Mouse (Mus musculus): ENCODE data around the gene Ftcd. TPM values are rescaled to one million over a fixed set of nuclear protein-coding genes. Genes with fewer than 3 reads are reported as not detected.

Ftcd gene
- polyA plus RNA-seq (2012; ENCODE audit: insufficient read depth, insufficient read length, missing spikeins): not detected in 2 replicates

- Histone ChIP-seq H3K4me3 (ENCODE audit: insufficient read depth, low read depth, low read length) (no peak within 1 kb of the TSS), H3K4me1 (ENCODE audit: control insufficient read depth, insufficient read depth, insufficient read length, low read length) (no peaks in the 10 kb centered on the region), H3K27ac (replicated peaks; ENCODE audit: low read depth, low read length) (no peak within 1 kb of the TSS)
Measured at GRCm38 (mm10) chr10:76575374-76575773, at the start of gene Ftcd. Ftcd (plus strand) TSS chr10:76575648.

GRCm38 (mm10) chr10:76530922-76531321, 44.5 kb upstream of the Ftcd start:
- Histone ChIP-seq H3K4me3 (ENCODE audit: insufficient read depth, low read depth, low read length) (peak overlapping the region; percentile 84), H3K27ac (replicated peaks; ENCODE audit: low read depth, low read length) (no peak overlapping the region), H3K4me1 (ENCODE audit: control insufficient read depth, insufficient read depth, insufficient read length, low read length) (peaks cover 5% of the 10 kb centered on the region)

GRCm38 (mm10) chr10:76531375-76531774, 44.1 kb upstream of the Ftcd start, which contains the start of gene Lss:
Lss (plus strand) TSS chr10:76531588.
- no peak within 1 kb of the TSS for H3K27ac ChIP-seq (replicated peaks; ENCODE audit: low read depth, low read length)
- peak within 1 kb of the TSS; percentile 84 for H3K4me3 ChIP-seq (ENCODE audit: insufficient read depth, low read depth, low read length)
- H3K4me1 ChIP-seq (ENCODE audit: control insufficient read depth, insufficient read depth, insufficient read length, low read length): peaks cover 5% of the 10 kb centered on the region

- H3K27ac ChIP-seq (replicated peaks; ENCODE audit: low read depth, low read length): no peak overlapping the region
- H3K4me1 ChIP-seq (ENCODE audit: control insufficient read depth, insufficient read depth, insufficient read length, low read length): peaks cover 5% of the 10 kb centered on the region
- peak overlapping the region; percentile 84 for H3K4me3 ChIP-seq (ENCODE audit: insufficient read depth, low read depth, low read length)
Measured at GRCm38 (mm10) chr10:76531828-76532227, 43.6 kb upstream of the Ftcd start.

- H3K4me3 ChIP-seq (ENCODE audit: insufficient read depth, low read depth, low read length): no peak overlapping the region
- peaks cover 5% of the 10 kb centered on the region for H3K4me1 ChIP-seq (ENCODE audit: control insufficient read depth, insufficient read depth, insufficient read length, low read length)
- no peak overlapping the region for H3K27ac ChIP-seq (replicated peaks; ENCODE audit: low read depth, low read length)
Measured at GRCm38 (mm10) chr10:76535526-76535925, 39.9 kb upstream of the Ftcd start.

- no peak overlapping the region for H3K4me3 ChIP-seq (ENCODE audit: insufficient read depth, low read depth, low read length)
- H3K27ac ChIP-seq (replicated peaks; ENCODE audit: low read depth, low read length): no peak overlapping the region
- no peaks in the 10 kb centered on the region for H3K4me1 ChIP-seq (ENCODE audit: control insufficient read depth, insufficient read depth, insufficient read length, low read length)
Measured at GRCm38 (mm10) chr10:76537619-76538018, 37.8 kb upstream of the Ftcd start.

GRCm38 (mm10) chr10:76541336-76542085, 33.9 kb upstream of the Ftcd start:
- H3K4me1 ChIP-seq (ENCODE audit: control insufficient read depth, insufficient read depth, insufficient read length, low read length): no peaks in the 10 kb centered on the region
- no peak overlapping the region for H3K27ac ChIP-seq (replicated peaks; ENCODE audit: low read depth, low read length)

GRCm38 (mm10) chr10:76542636-76543375, 32.6 kb upstream of the Ftcd start:
- Histone ChIP-seq H3K4me3 (ENCODE audit: insufficient read depth, low read depth, low read length) (no peak overlapping the region), H3K4me1 (ENCODE audit: control insufficient read depth, insufficient read depth, insufficient read length, low read length) (no peaks in the 10 kb centered on the region), H3K27ac (replicated peaks; ENCODE audit: low read depth, low read length) (no peak overlapping the region)

More at GRCm38 (mm10) chr10:76541336-76542085, 33.9 kb upstream of the Ftcd start:
- no peak overlapping the region for H3K4me3 ChIP-seq (ENCODE audit: insufficient read depth, low read depth, low read length)

GRCm38 (mm10) chr10:76546566-76546965, 28.9 kb upstream of the Ftcd start:
- no peak overlapping the region for H3K27ac ChIP-seq (replicated peaks; ENCODE audit: low read depth, low read length)
- no peaks in the 10 kb centered on the region for H3K4me1 ChIP-seq (ENCODE audit: control insufficient read depth, insufficient read depth, insufficient read length, low read length)
- no peak overlapping the region for H3K4me3 ChIP-seq (ENCODE audit: insufficient read depth, low read depth, low read length)

GRCm38 (mm10) chr10:76548218-76548617, 27.2 kb upstream of the Ftcd start:
- Histone ChIP-seq H3K4me3 (ENCODE audit: insufficient read depth, low read depth, low read length) (no peak overlapping the region), H3K4me1 (ENCODE audit: control insufficient read depth, insufficient read depth, insufficient read length, low read length) (no peaks in the 10 kb centered on the region), H3K27ac (replicated peaks; ENCODE audit: low read depth, low read length) (no peak overlapping the region)

GRCm38 (mm10) chr10:76550458-76550857, 25.0 kb upstream of the Ftcd start:
- Histone ChIP-seq H3K4me1 (ENCODE audit: control insufficient read depth, insufficient read depth, insufficient read length, low read length) (no peaks in the 10 kb centered on the region), H3K4me3 (ENCODE audit: insufficient read depth, low read depth, low read length) (no peak overlapping the region), H3K27ac (replicated peaks; ENCODE audit: low read depth, low read length) (no peak overlapping the region)

- H3K27ac ChIP-seq (replicated peaks; ENCODE audit: low read depth, low read length): no peak overlapping the region
- no peak overlapping the region for H3K4me3 ChIP-seq (ENCODE audit: insufficient read depth, low read depth, low read length)
- no peaks in the 10 kb centered on the region for H3K4me1 ChIP-seq (ENCODE audit: control insufficient read depth, insufficient read depth, insufficient read length, low read length)
Measured at GRCm38 (mm10) chr10:76551556-76551955, 23.9 kb upstream of the Ftcd start.

- H3K27ac ChIP-seq (replicated peaks; ENCODE audit: low read depth, low read length): no peak overlapping the region
- H3K4me1 ChIP-seq (ENCODE audit: control insufficient read depth, insufficient read depth, insufficient read length, low read length): no peaks in the 10 kb centered on the region
- H3K4me3 ChIP-seq (ENCODE audit: insufficient read depth, low read depth, low read length): no peak overlapping the region
Measured at GRCm38 (mm10) chr10:76554061-76554460, 21.4 kb upstream of the Ftcd start.

GRCm38 (mm10) chr10:76561972-76562371, 13.5 kb upstream of the Ftcd start, which contains the start of gene Spatc1l:
Spatc1l (plus strand) TSS chr10:76562272.
- Histone ChIP-seq H3K4me1 (ENCODE audit: control insufficient read depth, insufficient read depth, insufficient read length, low read length) (no peaks in the 10 kb centered on the region), H3K27ac (replicated peaks; ENCODE audit: low read depth, low read length) (no peak within 1 kb of the TSS), H3K4me3 (ENCODE audit: insufficient read depth, low read depth, low read length) (no peak within 1 kb of the TSS)

GRCm38 (mm10) chr10:76569996-76570685, 5.3 kb upstream of the Ftcd start:
- no peak overlapping the region for H3K27ac ChIP-seq (replicated peaks; ENCODE audit: low read depth, low read length)
- H3K4me3 ChIP-seq (ENCODE audit: insufficient read depth, low read depth, low read length): no peak overlapping the region
- H3K4me1 ChIP-seq (ENCODE audit: control insufficient read depth, insufficient read depth, insufficient read length, low read length): no peaks in the 10 kb centered on the region

Data from brown adipose tissue, adult 24 weeks (tissue).